Mouse (Mus musculus): ENCODE results near the gene Cstb. TPM values are rescaled to one million over a fixed set of nuclear protein-coding genes. Genes with fewer than 3 reads are reported as not detected.
"Not testable (repeated sequence)": the region's sequence is repeated elsewhere in the genome, so short reads cannot be mapped to it uniquely, and the experiment has no call there.

Cstb gene
- total RNA-seq, 1 experiment from 2014 or later: 40.9 TPM

DNA sequence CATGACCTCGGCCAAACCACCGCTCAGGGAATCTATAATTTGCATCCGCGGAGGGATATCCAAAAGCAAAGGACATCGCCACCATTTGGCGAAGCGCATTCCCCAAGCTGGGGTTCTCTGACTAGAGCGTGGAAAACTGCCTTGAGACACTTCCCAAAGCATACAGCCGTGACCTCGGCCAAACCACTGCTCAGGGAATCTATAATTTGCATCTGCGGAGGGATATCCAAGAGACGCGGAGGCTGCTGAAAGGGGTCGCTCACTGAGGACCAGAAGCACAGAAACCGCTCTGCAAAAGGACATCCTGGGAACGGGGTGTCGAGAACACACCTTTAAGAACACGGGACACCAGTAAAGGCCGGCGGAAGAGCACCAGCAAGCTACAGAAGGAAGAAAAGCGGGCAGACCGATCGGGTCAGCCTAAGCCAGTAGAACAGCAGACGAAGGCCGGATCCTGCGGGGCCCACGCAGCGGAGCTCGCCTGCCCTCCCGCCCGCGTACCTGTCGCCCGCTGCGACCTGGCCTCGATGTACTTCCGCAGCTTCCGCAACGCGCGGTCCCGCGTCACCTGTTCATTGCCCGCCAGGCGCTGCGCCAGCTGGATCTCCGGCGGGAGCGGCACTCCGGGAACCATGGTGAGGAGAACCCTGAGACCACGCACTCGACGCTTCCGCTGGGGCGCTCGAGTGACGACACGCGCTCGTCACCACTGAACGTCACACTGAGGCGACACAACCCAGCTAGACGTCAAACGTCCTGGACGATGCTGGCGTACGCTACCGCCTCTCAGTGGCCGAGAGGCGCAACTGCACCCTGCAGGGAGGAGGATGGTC lies 12.9 kb upstream of the Cstb start, which contains the start of gene Rrp1:
TSS of gene Rrp1 (minus strand) at position 725 of the 833 bp plus-strand sequence.
- peak; percentile 99 for ATAC-seq (ENCODE audit: extremely low read depth, insufficient number of reproducible peaks, low FRiP score, poor library complexity, severe bottlenecking)

DNA sequence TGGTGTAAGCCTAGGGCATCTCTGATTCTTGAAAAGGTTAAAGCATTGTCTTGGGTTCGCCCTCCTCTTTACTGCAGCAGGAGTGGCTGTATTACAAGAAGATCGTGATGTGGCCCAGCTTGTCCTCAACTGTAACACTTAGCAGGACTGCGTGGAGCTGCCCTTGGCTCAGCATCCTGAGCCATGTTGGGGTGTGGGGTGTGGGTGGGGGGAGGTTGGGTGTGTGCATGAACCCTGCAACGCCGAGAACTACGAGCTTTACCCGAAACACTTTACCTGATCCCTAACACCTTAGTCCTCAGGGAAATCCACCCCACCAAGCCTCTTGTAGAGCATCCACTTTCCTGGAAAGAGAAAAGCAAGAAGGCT lies 12.3 kb upstream of the Cstb start:
- no peak for ATAC-seq (ENCODE audit: extremely low read depth, insufficient number of reproducible peaks, low FRiP score, poor library complexity, severe bottlenecking)

DNA sequence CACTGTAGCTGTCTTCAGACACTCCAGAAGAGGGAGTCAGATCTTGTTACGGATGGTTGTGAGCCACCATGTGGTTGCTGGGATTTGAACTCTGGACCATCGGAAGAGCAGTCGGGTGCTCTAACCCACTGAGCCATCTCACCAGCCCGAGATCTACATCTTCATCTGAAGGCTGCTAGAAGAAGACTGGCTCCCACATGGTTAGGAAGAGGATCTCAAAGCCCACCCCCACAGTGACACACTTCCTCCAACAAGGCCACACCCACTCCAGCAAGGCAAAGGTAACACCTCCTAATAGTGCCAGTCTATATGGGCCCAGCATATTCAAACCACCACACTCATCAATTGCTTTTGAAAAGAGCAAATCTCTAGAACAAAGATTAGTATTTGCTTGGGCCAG lies 10.5 kb upstream of the Cstb start:
- ATAC-seq (ENCODE audit: extremely low read depth, insufficient number of reproducible peaks, low FRiP score, poor library complexity, severe bottlenecking): not testable (repeated sequence)

DNA sequence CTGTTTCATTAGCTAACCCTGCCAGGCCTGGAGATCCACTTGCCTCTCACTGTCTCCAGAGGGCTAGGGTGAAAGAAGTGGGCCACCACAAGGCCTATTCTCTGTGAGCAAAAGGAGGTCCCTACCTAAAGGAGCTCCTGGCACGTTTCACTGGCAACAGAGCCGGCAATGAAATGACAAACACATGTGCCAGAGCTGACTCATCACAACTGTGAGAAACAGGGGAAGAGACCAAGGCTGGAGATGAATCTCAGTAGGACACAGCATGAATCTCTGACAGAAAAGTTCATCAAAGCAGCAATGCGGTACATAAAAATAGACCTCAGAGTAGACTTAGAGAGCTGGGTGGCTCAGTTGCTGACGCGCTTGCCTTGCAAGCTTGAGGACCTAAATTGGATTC lies 7.6 kb upstream of the Cstb start:
- ATAC-seq (ENCODE audit: extremely low read depth, insufficient number of reproducible peaks, low FRiP score, poor library complexity, severe bottlenecking): no peak

DNA sequence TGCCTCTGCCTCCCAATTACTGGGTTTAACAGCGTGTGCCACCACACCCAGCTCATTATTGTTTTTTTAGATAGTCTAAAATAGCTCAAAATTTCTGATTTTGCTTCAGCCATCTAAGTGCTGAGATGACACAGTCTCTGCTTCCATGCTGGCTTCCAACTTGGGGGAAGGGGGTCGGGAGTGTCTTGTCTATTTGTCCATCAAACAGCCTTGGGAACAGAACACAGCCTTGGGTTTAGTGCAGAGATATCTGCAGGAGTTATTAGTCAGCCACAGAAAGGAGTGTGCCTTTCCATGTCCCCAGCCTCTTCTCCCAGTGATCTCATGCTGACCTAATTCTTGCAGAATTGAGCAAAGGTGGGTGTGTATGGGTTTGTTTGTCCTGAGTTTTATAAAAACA lies 6.7 kb upstream of the Cstb start:
- no peak for ATAC-seq (ENCODE audit: extremely low read depth, insufficient number of reproducible peaks, low FRiP score, poor library complexity, severe bottlenecking)

DNA sequence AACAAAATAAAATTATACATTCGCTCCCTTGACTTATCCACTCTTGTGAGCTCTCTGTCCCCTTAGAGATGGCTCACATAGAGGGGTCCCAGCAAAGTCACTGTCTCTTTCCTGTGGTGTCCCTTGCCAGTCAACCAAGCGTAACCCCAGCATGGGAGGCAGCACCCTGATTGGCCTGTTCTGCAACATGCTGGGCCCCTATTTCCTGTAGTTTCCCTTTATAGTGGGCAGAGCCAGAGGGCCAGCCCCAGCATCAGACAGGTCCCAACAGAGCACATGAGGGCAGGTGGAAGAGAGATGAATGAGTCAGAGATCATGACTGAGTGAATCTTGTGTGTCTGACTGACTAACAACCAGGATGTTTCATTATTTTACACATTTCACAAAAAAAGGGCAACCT lies 4.5 kb upstream of the Cstb start:
- ATAC-seq (ENCODE audit: extremely low read depth, insufficient number of reproducible peaks, low FRiP score, poor library complexity, severe bottlenecking): no peak

DNA sequence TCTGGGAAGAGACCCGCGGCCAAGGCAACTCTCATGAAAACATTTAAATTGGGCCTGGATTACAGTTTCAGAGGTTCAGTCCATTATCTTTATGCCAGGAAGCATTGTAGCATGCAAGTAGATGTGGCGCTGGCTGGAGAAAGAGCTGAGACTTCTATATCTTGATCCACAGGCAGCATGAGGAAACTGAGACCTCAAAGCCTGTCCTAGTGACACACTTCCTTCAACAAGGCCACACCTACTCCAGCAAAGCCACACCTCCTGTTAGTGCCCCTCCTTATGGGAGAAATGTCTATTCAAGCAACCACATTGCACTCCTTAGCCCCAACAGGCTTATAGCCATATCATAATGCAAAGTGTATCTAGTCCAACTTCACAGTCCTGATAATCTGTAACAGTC lies 2.9 kb upstream of the Cstb start:
- no peak for ATAC-seq (ENCODE audit: extremely low read depth, insufficient number of reproducible peaks, low FRiP score, poor library complexity, severe bottlenecking)

DNA sequence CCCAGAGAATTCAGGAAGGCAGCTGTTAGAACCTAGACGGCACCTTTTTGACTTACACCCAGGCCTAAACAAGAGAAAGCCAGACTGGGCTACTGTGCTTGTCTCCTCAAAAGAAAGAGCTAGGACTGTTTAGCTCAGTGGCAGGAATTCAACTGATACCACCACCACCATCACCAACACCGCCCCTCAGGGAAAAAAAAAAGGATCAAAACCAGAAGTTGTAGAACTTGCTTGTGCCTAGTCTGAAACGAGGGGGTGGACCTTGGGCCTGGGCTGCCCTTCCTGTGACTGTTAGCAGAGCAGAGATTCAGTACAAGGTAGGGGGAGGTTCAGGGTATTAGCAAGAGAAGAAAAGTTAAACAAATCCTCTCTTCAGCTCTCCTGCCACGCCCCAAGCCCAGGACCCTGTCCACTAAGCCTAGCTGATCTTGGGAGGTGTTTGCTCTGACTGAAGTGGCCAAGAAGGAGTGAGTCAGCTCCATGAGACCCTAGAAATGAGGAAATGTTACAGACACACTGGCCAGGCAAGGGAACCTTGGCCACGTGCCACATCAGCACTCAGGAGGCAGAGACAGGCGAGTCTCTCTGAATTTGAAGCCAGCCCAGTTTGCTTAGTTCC lies 757 bp downstream of the Cstb start:
- peak; percentile 17; the same call in 1 of the 2 replicates for ATAC-seq (ENCODE audit: extremely low read depth, insufficient number of reproducible peaks, low FRiP score, poor library complexity, severe bottlenecking)

DNA sequence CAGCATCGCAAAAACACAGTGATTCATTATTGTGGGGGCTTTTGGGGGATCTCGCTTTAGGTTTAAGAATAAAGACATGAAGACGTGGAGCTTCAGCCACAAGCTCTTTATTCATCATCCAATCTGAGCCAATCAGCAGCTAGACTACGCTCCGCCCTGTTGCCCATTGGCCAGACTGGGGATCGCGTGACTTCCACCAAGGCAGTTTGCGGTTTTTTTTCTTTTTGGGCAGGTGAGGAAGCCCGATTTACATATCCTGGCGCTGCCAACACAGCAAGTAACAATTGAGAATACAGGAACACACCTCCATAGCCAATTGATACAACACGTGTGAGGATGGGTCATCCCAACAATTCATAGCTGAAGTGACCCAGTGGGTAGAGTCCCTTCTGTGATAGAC lies 2.6 kb downstream of the Cstb start:
- ATAC-seq (ENCODE audit: extremely low read depth, insufficient number of reproducible peaks, low FRiP score, poor library complexity, severe bottlenecking): no peak

DNA sequence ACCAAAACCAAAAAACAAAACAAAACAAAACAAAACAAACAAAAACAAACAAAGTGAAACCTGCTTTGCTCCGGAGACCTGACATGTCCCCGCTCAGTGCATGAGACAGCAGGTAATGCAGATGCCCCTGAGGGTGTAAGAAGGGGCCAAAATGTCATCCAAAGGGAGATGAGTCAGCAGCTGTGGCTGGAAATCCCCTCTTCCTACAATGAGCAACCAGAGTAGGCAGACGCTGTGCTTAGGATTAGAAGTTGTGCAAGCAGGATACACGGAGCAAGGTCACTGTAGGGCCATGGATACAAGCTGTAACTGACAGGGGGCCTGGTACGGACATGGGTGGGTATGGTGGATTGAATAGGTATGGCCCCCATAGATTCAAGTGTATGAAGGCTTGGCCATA lies 3.7 kb downstream of the Cstb start:
- no peak for ATAC-seq (ENCODE audit: extremely low read depth, insufficient number of reproducible peaks, low FRiP score, poor library complexity, severe bottlenecking)

DNA sequence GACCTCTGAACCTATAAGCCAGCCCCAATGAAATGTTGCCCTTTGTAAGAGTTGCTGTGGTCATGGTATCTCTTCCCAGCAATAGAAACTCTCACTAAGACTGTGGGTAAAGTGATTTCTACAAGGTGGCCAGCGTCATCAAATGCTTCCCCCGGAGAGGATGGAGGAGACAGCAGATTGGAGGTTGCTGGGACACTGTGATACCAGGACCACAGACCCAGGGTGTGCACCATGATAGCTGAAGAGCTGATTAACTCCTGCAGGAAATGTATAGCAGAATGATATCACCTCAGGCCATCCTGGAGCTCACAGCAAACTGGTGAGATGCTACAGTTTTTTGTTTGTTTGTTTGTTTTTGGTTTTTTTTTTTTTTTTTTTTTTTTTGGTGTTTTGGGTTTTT lies 4.3 kb downstream of the Cstb start:
- no peak for ATAC-seq (ENCODE audit: extremely low read depth, insufficient number of reproducible peaks, low FRiP score, poor library complexity, severe bottlenecking)

DNA sequence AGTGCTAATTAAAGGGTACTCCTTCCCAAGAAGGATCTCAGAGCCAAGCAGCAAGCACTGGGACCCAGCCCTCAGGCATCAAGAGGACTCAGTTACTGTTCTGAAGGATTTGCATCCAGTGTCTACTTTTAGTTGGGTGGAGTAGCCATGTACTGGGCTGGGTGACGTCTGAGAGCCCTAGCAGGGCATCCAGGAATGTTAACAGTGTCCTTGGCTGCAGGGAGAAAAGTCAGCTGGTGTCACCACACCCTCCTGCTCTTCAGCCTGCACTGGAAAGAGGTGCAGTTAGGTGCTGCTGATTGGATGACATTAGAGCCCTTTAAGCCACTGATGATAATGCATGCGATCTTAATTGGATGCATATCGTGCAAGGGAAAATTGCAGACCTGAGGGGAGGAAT lies 7.4 kb downstream of the Cstb start:
- ATAC-seq (ENCODE audit: extremely low read depth, insufficient number of reproducible peaks, low FRiP score, poor library complexity, severe bottlenecking): no peak

DNA sequence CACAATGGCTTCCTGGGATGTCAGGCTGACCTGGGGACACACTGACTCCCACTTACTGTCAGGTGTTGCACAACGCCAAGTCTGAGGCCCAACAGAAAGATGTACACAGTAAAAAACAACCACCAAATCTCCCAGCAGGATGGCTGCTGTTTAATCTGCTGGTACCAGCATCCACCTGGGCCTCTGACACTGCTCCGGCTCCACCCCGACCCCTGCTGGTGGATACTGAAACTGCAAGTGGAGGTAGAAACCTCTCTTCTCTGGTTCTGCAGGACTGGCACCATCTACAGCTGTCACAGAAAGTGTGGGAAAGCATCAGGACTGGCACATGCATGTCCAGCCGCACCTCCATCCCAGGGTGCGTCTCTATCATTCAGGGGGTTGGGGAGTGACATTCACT lies 12.6 kb downstream of the Cstb start:
- ATAC-seq (ENCODE audit: extremely low read depth, insufficient number of reproducible peaks, low FRiP score, poor library complexity, severe bottlenecking): peak; percentile 66

DNA sequence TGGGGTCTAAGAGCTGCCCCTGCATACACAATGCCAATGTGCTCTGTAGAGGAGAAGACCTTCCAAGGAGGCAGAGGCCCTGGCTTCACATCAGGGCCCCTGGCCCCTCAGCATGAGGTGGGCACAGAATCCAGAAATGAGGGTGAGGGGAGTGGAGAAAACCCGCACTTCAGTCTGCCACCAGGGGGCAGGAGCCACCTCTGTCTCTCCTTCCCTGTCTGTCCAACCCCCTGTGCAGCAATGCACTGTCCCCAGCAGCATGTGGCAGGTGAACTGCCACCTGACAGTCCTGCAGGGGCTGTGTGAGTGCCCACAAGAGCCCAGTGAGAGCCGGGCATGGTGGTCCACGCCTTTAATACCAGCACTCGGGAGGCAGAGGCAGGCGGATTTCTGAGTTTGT lies 14.1 kb downstream of the Cstb start:
- no peak for ATAC-seq (ENCODE audit: extremely low read depth, insufficient number of reproducible peaks, low FRiP score, poor library complexity, severe bottlenecking)

DNA sequence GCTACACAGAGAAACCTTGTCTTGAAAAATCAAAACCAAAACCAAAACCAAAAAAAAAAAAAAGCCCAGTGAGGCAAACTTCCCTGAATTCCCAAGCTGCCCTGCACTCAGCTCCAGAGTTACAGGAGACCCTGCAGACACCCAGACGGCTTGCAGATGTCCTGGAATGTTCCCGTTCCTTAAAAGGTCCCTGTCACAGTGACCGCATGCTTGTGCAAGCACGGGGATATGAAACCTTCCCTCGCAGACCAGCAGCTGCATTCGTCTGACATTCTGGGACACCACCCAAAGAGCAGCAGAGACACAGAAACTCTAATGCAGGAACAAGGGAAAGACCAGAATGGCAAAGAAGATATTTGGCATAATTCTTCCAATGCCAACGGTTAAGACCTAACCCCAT lies 14.5 kb downstream of the Cstb start:
- ATAC-seq (ENCODE audit: extremely low read depth, insufficient number of reproducible peaks, low FRiP score, poor library complexity, severe bottlenecking): no peak

DNA sequence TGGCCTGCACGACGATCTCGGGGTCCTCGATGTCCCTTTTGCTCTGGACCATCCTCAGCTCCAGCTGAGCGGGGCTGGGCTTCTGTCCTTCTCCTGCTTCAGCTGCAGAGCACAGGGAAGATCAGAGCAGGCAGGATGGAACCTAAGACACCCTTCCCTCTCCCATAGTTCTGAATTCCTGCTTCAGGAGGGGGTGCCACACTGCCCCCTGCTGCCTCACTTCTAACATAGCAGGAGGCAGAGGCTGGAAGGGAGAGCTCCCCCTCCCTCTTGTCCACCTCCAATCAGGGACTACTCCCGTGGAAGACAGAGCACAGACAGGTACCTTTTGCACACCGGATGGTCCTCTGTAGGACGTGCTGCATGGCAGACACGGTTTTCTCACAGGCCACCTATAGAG lies 15.3 kb downstream of the Cstb start:
- ATAC-seq (ENCODE audit: extremely low read depth, insufficient number of reproducible peaks, low FRiP score, poor library complexity, severe bottlenecking): no peak

DNA sequence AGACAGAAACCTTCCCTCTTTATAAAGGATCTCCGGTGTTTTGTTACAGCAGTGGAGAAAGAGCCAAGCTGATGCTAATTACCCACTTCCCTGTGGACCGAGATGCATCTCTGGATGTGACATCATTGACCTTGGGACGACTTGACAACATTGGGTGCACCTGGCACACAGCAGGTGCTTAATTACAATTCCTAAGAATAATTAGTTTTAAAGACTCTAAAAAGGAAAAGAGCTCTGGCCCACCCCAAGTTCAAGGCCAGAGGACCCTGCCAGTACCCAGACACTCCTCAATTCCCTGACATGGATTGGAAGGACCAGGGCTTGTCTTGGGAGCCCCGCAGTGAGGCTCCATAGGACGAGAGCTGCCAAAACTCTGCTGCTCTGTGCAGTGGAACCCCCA lies 16.1 kb downstream of the Cstb start:
- no peak for ATAC-seq (ENCODE audit: extremely low read depth, insufficient number of reproducible peaks, low FRiP score, poor library complexity, severe bottlenecking)

DNA sequence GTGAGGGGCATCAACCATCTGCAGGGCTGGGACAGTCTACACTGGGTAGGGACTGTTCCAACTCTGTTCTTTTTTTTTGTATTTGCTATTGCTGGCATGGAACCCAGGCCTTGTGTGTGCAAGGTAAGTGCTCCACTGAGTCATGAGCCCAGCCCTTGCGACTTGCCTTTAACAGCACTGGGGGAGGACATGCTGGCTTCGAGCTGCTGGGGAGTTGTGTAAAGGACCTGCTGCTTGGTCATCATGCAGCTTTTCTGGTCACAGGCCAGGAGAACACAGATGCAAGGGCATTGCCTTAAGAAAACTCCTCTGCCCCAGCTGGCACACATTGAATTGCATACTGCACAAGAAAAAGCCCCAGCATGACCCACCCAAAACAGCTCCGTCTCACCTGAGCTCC lies 16.8 kb downstream of the Cstb start:
- ATAC-seq (ENCODE audit: extremely low read depth, insufficient number of reproducible peaks, low FRiP score, poor library complexity, severe bottlenecking): no peak

DNA sequence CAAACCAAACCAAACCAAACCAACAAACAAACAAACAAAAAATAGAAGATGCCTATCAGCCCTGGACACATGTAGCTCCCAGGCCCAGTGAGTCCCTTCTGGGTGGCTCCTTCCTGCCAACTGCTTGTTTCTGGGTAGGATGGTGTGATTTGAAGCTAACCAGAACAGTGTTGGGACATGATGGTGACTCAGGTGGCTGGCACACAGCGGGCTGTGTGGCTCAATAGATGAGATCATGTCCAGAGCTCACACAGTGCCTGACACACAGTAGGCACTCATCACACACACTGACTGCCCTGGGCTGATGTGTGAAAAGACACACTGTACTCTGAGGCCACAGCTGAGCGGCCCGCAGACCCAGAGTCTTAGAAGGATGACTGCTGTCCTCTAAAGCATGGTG lies 20.7 kb downstream of the Cstb start:
- ATAC-seq (ENCODE audit: extremely low read depth, insufficient number of reproducible peaks, low FRiP score, poor library complexity, severe bottlenecking): no peak

DNA sequence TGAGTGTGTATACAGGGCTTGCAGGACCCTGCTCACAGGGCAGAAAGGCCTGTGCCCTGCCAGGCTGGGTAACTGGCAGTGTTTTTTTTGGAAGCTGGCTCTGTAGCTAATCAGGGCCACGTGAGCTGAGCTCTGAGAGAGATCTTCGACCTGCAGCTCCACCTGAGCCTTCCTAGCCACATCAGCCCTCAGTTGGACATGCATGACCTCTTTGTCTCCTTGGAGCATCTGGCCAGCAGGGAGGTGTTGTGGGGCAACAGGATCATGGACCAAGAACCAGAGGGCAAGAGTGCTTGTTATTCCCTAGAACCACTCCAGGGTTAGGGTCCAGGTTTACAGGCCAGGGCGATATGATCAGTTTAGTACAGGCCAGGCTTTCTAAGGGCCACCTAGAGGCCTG lies 21.9 kb downstream of the Cstb start:
- no peak for ATAC-seq (ENCODE audit: extremely low read depth, insufficient number of reproducible peaks, low FRiP score, poor library complexity, severe bottlenecking)

DNA sequence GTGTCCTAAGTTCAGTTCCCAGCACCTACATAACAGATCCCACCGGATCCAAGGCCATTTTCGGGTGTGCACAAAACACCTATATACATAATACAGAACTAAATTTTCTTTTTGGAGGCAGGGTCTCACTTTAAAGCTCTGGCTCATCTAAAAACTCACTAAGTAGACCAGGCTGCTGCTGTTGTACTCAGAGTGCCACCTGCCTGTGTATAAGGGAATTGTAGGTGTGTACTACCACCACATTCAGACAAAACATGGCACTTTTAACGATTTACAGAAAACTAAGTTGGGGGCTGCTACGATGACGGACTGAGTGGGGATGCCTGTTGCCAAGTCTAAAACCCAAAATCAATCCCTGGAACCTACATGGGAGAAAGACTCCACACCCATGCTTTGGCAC lies 25.3 kb downstream of the Cstb start:
- no peak for ATAC-seq (ENCODE audit: extremely low read depth, insufficient number of reproducible peaks, low FRiP score, poor library complexity, severe bottlenecking)
